Mouse (Mus musculus) frontal cortex, postnatal 10 days (tissue): ENCODE measurements at regions not wholly inside any gene's neighbourhood (a gene's known extent, or its start where the extent isn't known, plus 50 kb on each side); places are given as distances from the start of the nearest gene placed in this dataset.
A peak's percentile ranks its signal among the peaks of the same experiment; 100 is the strongest.

Source experiments
- DNase-seq, 2 experiments: peaks; one replicate each; pipeline ENCODE4 v3.0.0; 2022; ENCODE audit warnings: low spot score in 2 of 2, mixed read lengths in 1 of 2

DNA sequence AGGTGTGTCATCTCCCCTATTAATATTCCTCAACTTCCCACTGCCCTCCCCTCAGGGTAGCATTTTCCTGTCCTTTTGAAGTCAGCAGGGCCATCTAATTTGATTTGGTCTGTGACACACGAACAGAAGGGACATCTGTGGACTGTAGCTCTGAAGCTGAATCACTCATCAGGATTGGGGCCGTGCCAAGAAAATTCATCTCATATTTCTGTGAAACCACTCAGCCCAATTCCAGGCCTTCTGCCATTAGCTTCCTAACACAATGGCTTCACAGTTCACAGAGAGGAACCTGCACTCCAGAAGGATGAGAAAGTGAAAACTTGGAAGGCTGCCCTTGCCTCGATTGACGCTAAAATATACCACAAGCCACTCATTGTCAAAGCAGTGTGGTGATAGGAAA lies 86.1 kb downstream of the Abhd5 start:
- DNase-seq = no peak

DNA sequence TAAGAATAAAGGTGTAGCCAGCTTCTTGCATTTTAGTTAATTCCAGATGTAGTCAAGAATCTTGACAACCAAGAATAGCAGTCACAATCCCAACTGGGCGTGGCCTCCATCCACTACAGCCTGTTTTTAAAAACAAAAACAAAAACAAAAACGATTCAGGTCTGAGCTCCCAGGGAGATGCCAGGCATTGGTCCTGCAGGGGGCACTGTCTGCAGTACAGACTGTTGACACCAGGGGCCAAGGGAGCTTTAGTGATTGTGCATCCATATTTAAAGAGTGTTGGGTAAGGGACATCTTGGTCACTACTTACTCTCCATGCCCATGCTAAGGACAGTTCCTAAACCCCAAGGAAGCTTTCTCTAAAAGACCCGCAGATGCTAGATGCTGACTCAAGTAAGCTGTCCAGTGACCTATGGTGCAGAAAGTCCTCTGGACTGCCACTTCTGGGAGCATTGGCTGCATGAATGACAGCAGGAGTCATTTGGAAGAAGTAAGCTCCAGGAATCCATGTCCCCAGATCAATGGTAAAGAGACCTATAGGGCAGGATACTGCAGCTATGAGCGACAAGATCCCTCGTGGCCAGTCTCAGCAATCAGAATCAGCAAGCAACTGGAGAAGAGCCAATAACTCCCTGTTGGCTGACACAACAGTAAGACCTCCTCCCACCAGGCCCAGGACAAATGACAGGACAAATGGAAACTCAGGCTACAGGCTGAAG lies 95.1 kb downstream of the Abhd5 start:
- DNase-seq = no peak

DNA sequence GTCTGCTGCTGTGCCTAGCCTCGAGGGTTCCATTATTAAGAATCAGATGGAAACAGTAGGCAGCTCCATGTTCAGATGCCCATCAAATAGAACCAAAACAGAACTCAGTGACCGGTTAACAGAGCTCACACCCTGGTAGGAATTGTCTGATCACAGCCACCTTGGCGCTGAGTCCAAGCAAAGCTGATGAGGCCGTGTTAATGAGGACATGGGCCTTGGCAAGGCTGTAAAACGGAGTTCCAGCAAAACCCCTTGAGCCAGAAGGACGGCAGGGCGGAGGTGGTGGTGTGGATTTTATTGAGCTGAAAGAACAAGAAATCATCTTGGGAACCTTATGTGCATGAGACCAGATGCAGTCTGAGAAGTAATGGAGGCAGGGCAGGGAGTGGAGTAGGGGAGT lies 96.2 kb downstream of the Abhd5 start:
- no peak for DNase-seq

DNA sequence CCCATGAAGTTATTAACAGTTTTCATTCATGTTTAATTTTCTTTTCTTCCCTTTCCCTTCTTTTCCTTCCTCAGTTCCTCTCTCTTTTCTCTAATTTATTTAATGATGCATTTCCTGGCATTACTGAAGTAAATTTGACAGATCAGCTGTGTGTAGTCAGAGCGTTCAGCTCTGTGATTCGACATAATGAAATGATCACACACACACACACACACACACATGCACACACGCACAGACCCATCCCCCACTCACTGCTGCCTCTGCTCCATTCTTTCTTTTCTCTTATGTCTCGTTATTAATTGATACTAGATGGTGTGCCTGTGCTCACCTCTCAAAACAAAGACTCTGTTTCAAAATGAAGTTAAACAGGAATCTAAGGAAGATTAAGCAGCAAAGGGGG lies 96.9 kb downstream of the Abhd5 start:
- DNase-seq = no peak

DNA sequence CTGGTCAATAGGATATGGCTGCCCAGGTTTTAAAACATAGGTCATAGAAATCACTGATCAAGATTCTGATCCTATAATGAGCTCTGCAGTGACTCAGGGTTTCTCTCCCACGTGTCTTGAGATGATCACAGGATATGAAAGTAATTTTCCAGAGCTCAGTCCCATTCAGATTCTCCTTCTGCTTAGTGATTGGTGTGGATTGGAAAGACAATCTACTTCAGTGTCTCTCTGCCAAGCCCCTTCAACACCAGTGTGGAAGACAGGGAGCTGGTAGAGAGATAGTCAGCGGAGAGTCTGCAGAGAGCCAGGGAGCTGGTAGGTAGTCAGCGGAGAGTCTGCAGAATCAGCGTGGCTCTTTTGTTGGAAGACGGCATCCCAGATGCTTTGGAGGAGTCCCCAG lies 99.1 kb downstream of the Abhd5 start:
- no peak for DNase-seq

DNA sequence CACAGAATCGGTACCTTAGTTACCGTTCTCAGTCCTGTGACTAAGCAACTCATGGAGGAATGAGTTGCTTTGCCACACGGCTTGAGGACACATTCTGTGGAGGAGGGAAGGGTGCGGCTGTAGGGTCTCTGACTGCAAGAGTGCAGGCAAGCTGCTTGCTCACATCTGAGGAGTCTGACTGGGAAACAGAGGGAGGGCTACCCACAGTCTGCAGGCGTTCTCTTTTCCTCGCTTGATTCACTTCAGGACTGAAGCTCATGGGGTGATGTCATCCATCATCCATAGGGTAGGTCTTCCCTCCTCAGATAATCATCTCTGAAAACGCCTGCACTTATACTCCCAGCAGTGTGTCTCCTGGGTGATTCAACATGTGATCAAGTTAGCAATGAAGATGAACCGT lies 103.9 kb downstream of the Abhd5 start:
- DNase-seq = peak in 1 of 2 experiments; percentile 45

DNA sequence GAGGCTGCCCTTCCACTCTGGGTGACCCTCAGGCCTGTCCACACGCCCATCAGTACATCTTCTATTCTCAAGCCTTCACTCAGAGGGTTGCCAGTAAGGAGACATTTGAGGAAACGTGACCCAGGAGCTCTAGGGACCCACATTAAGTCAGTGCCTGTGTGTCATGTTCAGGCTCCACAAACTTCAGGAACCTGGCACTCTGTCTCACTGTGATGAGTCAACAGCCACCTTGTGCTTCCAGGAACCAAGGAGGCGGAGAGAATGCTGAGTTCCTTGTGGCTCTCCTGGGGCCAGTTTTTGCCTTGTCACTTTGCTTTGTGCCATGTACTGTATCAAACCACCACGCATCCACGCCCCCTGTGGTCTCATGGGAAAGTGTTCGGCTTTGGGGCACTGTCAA lies 104.4 kb downstream of the Abhd5 start:
- no peak for DNase-seq

DNA sequence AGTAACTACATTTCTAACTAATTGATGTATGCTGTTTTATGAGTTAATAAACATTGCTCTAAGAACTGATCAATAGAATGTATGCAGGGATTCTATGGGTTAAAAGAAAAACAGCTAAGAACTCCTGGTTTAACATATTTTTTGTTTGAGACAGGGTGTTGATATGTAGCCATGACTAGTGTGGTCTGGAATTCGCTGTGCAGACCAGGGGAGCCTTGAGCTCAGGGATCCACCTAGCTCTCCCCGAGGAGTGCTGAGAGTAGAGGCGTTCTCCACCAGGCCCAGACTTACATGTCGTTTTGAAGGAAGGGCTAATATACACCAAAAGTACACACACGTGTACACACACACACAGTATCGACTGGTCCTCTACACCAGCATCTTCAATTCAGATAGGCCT lies 108.1 kb downstream of the Abhd5 start:
- no peak for DNase-seq

DNA sequence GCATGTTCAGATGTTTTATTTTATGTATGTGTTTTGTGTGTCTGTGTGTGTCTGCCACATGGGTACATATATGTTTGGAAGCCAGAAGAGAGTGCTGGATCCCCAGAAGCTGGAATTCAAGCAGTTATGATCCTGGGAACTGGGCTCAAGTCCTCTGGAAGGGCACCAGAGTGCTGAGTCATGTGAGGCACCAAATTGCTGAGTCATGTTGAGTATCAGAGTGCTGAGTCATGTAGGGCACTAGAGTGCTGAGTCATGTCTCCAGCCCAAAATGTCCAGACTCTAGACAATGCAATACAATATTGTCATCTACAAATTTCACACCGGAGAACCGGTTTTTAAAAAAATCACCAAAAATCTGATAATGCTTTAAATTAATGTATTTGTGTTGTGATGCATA lies 120.1 kb downstream of the Abhd5 start:
- no peak for DNase-seq

DNA sequence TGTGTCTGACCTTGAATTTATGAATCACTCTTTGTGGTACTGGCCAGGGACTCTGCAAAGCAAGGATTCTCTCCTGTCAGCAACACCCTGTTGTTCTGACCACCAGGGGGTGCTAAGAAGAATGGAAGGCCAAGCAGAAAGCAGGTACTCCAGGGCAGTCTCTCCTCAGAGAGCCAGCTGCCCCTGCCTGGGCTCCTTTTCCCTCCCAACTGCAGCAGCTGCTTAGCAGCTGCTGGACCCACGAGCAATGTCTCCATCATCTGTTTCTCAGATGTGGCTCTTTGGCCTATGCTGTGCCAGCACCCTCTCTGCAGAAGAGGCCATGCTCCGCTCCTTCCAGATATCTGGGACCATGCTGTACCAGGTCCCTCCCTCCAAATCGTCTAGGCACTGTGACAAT lies 124.9 kb downstream of the Abhd5 start:
- DNase-seq = peak; percentile 33 to 44

DNA sequence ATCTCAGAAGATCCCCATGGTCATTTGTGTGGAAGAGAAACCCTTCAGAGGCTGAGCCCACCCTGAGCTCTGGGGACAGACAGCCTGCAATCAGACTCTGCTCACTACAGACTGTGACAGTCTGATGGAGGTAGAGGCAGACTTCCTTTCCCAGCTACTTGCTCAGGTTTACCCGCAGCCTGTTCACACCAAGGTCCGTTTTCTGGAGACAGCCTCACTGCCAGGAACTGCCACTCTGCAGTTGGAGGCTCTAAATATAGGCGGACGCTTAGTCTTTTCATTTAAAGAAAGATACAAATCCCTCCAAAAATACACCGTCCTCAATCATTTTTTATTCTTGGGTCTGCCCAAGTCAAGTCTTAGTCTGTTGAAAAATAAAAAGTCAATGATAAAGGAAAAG lies 135.6 kb downstream of the Abhd5 start:
- DNase-seq = no peak

DNA sequence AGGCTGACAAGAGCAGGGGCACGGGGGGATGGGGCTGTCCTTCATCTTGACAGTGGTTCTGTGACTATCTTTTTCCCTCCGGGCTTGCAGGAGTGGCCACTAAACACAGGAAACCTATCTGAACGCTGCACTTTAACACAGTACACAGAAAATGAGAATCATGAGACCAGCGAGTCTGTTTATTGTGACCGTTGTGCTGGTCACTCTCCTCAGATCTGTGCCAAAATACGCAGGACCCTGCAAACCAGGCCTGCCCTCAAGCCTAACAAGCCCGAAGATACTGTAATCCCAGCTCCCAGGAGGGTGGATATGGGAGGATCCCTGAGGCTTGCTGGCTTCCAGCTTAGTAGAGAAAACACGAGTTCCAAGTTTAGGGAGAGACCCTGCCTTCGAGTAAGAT lies 143.3 kb downstream of the Abhd5 start:
- DNase-seq = no peak

DNA sequence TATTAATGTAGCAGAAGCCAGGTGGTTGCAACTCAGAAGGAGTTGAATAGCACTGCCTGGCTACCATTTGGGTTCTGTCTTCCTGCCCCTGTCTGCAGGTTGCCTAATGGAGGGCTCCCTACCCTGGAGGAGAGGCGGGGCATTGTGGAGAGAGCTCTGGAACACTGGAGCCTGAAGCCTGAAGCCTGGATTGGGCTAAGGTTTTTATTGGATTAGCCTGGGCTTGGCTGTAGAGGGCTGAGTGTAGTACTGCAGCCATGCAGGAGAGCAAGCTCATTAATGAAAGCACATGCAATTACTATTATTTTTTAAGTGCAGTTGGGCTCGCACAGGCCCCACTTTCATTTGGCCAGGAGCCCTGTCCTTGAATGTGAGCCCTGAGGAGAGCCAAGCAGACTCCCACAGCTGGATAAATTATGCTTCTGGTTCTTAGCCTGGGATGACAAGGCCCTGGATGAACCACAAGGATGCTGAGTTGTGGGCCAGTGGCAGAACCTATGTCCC lies 145.1 kb downstream of the Abhd5 start:
- no peak for DNase-seq

DNA sequence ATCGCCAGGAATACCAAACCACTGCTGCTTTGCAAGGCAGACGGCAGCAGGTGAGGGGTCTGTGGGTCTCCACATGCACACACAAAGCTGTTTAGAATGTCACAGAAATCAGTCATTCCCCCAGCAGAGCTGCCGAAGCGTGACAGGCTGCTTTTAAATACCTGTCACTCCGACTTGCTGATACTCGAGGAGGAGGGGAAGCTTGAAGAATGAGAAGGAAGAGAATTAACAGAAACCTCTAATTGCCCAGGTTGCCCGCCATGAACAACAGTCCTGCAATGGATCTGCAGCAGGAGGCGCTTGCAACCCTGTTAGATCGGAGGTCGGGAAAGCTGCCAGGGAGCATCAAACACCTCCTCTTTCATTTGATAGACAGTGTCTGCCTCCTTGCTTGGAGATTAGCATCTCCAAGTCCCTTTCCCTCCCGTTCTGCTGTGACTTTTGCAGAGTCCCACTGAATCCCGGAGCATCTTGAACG lies 150.5 kb downstream of the Abhd5 start:
- DNase-seq = no peak

DNA sequence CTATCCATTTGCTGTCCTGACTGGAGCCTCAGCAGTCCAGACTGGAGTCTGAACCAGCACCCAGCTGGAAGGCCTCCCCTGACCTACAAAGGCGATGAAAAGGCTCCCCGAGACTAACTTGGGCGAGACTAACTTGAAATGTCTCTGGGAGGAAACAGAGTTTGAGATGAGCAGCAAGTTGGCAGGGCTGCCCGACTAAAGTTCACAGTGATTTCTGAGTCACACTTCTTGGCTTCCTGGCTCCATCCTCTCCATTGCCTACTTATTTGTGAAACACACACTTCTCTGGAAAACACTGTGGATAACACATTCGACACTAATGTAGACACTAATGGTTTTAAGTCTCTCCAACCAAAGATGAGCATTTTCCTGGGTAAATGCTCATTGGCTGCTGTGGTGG lies 170.2 kb downstream of the Abhd5 start:
- no peak for DNase-seq

DNA sequence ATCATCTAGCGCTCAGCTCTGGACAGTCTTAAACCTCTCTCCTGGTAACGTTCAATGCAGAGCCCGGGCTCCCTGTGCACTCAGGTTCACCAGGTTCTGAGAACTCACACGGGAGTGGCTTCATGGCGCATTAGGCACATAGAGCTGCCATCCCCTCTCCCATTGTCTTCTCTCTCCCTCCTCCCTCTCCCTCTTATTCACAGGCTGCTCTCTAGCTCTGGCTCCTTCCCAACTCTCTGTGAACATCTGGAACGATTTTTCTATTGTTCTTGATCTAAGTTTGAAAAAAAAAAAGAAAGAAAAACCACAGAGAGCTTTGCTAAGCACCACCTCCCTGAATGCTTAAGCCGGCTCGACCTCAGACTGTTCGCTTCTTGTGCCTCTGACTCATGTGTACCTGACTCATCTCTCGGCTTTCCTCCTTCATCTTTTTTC lies 174.2 kb downstream of the Abhd5 start:
- no peak for DNase-seq

DNA sequence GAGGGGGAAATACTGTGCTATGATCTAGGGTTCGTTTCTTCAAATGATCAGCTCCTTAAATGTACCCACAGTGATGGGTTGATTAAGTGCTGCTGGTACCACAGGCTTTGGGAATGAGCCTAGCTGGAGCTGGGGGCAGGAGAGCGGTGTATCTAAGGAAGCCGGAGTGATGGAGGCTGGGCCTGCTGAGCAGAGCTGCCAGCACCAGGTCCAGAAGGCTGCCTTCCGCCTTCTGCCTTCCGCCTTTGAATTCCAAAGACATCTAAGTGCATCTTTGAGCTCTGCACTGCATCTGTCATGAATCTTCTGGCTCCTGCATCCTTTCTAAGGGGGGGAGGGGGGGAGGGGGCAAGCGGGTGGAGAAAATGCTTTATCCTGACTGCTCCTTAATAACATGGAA lies 176.9 kb downstream of the Abhd5 start:
- DNase-seq = no peak

DNA sequence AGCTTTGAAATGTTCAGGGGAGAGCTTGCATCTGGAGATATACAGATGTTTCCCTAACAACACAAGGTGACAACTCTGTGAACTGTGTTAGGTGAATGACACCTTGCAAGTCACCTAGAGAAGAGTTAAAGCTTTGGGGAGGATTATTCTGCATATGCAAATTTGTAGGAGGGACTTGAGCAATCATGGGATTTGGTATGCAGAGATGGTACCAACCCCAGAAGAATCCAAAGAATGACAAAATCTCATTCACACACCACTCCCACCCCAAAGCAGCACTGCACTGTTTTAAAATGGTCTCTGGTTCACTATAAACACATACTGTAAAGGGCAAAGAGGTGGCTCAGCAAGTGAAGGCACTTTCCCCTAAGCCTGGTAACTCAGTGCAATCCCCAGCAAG lies 178.3 kb downstream of the Abhd5 start:
- no peak for DNase-seq

DNA sequence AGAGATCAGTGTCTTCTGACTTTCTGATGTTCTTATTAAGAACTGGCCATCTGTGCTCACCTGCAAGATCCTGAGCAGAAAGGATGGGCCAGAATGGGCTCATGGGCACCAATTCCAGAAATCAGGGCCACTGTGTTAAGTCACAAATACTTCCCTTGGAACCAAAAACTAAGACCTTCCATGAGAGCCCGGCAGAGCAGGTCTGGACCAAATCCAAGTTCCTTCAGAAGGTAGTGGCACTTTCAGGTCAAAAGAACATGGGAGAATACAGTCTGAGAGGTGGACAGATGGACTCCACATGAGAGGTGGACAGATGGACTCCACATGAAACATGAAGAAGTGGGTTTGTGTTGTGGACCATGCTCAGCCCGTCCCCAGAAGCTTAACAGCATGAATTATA lies 180.4 kb downstream of the Abhd5 start:
- DNase-seq = no peak

DNA sequence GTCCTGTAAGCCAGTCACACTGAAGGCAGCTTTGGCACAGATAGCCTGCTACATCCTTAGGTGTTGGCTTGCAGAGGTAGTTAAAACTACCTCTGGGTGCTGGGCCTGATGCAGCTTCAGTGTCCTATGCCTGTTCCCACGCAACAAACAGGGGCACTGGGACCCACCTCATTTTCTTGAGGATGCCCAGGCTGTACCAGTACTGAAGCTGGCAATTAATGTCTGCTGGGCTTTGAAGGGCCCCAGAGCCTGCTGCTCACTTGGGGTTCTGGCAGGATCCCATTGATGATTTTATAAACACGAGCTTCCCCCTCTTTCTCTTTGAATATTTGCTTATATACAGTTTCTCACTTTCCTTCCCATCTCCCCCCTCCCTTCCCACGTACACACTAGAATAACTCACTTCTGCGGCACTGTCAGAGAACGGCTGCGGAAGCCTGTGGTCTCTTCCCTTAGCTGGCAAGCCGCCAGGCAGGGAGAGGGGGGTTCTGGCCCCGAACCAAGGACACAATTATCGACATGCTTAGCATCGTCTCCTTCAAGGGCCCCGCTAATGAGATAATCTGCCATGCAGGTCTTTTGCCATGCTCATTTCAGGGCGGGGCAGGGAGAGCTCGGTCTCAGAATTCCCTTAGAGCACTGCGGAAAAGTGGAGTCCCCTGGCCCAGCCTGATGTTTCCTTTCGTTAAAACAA lies 182.9 kb downstream of the Abhd5 start:
- DNase-seq = peak; percentile 60

DNA sequence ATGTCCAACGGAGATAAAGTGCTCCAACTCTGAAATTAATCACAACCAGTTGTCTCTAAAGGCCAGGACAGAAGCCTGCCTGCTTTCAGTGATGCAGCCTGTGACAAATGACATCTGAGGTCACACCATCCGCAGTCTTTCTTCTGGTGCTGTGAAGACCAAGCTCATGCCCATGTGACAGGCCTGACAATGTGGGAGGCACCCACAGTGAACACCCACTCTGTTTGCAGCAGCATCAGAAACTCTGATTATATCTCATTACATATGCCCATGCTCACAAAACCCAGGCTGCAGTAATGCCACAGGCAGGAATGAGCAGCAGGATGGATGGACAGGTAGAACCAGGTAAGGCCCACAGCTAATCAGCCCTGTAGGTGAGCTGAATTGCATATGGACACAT lies 183.6 kb downstream of the Abhd5 start:
- peak in 1 of 2 experiments; percentile 6 for DNase-seq

DNA sequence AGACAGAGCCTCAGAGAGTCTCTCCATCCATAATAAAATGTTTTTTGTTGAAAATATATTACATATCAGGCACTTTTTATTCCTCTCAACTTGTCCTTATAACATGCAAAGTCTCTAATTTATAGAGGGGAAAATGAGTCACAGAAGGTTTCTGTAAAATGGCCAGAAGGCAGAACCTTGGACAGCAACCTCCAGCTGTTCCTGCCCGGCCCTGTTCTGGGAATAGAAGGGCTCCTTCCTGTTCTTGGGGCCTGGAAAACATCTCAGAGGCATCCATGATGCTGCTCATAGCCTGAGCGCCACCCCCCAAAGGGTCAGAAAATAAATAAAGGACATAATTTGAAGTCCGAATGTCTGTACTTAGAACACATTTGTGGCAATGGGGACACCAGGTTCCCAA lies 188.7 kb downstream of the Abhd5 start:
- DNase-seq = no peak

DNA sequence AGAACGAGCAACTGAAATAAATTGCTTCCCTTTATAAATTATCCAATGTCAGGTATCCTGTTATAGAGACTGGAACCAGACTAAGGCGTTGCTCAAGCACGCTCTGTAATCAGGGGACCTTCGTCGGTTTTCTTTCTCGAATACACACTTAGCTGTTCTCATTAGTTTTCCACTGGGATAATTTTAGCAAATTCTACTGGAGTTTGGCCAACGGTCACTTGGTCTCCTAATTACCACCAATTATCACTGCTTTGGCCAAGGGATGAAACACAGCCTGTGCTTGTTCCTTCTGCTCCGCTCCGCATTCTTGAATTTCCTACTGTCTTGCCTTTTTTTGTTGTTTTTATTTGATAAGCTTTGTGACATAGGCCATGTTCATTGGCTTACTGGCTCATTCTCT lies 191.1 kb upstream of the Topaz1 start:
- no peak for DNase-seq
